Mouse (Mus musculus): ENCODE measurements around the gene Parp3. TPM values are rescaled to one million over a fixed set of nuclear protein-coding genes. Genes with fewer than 3 reads are reported as not detected.
A peak's percentile ranks its signal among the peaks of the same experiment; 100 is the strongest.

Parp3 gene
- polyA plus RNA-seq, 1 experiment: 65.2 TPM

DNA sequence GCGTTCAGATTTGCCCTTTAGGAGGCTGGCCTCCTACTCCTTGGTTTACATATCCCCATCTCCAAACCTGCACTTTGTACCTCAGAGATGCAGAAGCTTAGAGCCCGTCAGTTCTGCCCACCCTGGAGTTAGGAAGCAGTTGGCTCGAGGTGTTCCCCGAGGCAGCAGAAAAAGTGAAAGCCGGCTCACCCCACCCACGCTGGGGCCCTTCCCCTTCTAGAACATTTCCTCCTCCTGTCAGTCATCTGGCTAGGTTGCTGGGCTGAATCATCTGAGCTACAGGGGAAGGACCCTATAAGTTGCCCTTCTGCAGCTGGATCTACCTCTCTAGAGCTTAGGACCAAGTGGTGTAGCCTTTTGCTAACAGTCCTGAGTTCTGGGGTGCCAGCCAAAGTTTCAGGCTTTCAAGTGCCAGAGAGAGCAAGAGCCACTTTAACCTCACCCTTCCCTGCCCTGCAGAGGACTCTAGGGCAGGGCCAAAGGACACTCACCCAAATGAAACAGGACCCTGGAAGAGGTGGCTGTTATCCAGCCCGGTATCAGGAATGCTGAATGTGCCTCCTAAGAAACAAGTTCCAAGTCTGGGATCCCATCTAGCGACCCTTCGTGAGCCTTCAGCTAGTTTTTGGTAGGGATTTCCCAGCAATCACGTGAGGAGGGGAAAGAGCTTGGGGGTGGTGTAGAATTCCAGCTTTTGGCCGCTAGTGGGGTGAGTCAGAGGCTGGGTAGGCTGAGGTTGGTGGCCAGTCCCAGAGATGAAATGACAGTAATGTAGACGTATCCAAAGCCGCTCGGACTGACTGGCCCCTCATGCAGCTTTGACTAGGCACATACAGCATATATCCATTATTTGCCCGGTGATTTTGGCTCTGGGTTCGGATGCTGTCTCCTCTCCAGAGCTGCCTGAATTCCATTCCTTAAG is 486 bp downstream of the Parp3 start:
- 6% methylated on average over 16 of the region's 16 CpGs for WGBS
- 0 out of 2 replicates have a peak, but pooled peaks have one; percentile 34 for TF ChIP-seq POLR2A (IDR thresholded peaks at IDR 0.05; ENCODE audit: borderline replicate concordance, extremely low read depth, low read depth, low read length)
- no peak for TF ChIP-seq CTCF (IDR thresholded peaks at IDR 0.05; ENCODE audit: insufficient read depth, low read length)

DNA sequence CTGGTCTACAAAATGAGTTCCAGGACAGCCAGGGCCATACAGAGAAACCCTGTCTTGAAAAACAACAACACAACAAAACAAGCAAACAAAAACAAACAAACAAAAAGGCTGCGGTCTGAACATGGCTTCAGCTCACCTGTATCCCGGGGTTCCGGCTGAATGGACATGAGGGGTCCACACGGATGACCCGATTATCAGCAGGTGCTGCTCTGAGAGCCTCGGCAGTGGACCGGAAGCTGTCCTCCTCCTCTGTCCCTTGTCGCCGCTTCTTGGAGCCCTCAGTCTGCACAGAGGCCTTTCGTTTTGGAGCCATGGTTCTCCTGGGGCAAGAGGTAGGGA is 1.1 kb downstream of the Parp3 start, which contains the start of gene Rrp9:
TSS of gene Rrp9 (plus strand) at position 301 of the 339 bp plus-strand sequence.
- TF ChIP-seq CTCF (IDR thresholded peaks at IDR 0.05; ENCODE audit: insufficient read depth, low read length): no peak
- TF ChIP-seq POLR2A (IDR thresholded peaks at IDR 0.05; ENCODE audit: borderline replicate concordance, extremely low read depth, low read depth, low read length): no peak
- 58% methylated on average over 10 of the region's 10 CpGs for WGBS
- Histone ChIP-seq H3K4me3 (replicated peaks; ENCODE audit: extremely low read depth, low read depth, low read length) (peak within 1 kb of the TSS; percentile 49), H3K4me1 (ENCODE audit: control insufficient read depth, insufficient read depth, low read length) (peaks cover 13% of the 10 kb centered on the region)
- DNase-seq: no peak

More for the DNA sequence above, 486 bp downstream of the Parp3 start:
- DNase-seq: peak; percentile 75
- Histone ChIP-seq H3K4me1 (ENCODE audit: control insufficient read depth, insufficient read depth, low read length) (peaks cover 13% of the 10 kb centered on the region), H3K4me3 (replicated peaks; ENCODE audit: extremely low read depth, low read depth, low read length) (peak overlapping the region; percentile 49)

DNA sequence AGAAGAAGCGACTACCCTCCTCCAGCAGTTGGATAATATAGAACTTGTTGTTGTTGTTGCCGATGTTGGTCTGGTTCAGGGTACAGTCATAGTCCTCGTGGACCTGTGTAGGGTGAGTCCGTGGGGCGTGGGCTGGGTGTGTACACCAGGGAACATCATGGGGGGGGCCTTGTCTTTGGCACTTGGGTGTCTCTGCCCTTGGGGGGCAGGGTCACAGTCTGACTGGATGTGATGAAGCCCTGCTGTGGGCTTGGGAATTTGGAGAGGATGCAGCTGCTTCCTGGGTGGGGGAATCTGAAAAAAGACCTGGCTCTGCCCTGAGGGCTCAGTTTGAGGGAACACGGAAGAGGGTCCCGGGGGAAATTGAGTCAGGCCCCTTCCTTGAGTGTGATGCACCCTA is 1.7 kb downstream of the Parp3 start:
- WGBS: 53% methylated on average over 7 of the region's 7 CpGs
- peak; percentile 28 for DNase-seq
- H3K4me3 ChIP-seq (replicated peaks; ENCODE audit: extremely low read depth, low read depth, low read length): peak overlapping the region; percentile 21
- H3K4me1 ChIP-seq (ENCODE audit: control insufficient read depth, insufficient read depth, low read length): peaks cover 13% of the 10 kb centered on the region
- TF ChIP-seq CTCF (IDR thresholded peaks at IDR 0.05; ENCODE audit: insufficient read depth, low read length) (no peak), POLR2A (IDR thresholded peaks at IDR 0.05; ENCODE audit: borderline replicate concordance, extremely low read depth, low read depth, low read length) (no peak)

DNA sequence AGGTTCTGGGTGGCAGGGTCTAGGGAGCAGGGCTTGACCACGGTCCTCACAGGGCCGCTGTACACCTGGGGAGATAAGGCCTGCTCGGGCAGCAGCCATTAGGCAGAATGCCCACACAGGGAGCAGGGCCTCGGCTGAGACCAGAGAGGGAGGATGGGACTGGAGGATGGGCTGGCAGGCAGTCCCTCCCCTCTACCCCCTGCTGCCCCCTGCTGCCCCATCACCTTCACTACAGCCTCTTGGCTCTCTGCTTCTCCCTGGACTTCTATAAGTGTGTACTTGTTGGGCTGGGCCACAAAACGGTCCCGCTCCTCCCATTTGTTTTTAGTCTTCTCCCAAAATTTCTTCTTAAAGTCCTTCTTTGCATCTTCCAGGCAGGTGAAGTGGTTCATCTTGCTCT is 2.3 kb downstream of the Parp3 start:
- 10% methylated on average over 6 of the region's 6 CpGs for WGBS
- TF ChIP-seq POLR2A (IDR thresholded peaks at IDR 0.05; ENCODE audit: borderline replicate concordance, extremely low read depth, low read depth, low read length): no peak
- TF ChIP-seq CTCF (IDR thresholded peaks at IDR 0.05; ENCODE audit: insufficient read depth, low read length): peak; percentile 48
- Histone ChIP-seq H3K4me1 (ENCODE audit: control insufficient read depth, insufficient read depth, low read length) (peaks cover 13% of the 10 kb centered on the region), H3K4me3 (replicated peaks; ENCODE audit: extremely low read depth, low read depth, low read length) (no peak overlapping the region)
- DNase-seq: peak; percentile 62

DNA sequence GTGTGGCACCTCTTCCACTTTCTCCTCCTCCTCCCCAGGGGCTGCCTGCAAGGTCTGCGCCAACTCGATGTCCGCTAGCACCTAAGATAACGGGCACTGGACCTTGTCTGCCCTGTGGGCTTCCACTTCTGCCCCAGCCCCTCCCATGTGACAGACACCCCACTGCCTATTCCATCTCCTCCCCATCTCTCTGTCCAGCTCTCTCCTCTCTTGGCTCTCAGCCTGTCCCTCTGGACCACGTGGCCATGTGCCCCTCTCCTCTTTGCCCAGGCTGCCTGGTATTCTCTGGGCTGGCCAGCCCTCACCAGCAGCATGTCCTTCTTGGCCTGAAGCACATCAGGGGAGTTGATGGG is 3.0 kb downstream of the Parp3 start:
- no peak for TF ChIP-seq CTCF (IDR thresholded peaks at IDR 0.05; ENCODE audit: insufficient read depth, low read length)
- TF ChIP-seq POLR2A (IDR thresholded peaks at IDR 0.05; ENCODE audit: borderline replicate concordance, extremely low read depth, low read depth, low read length): no peak
- 63% methylated on average over 5 of the region's 5 CpGs for WGBS
- Histone ChIP-seq H3K4me3 (replicated peaks; ENCODE audit: extremely low read depth, low read depth, low read length) (no peak overlapping the region), H3K4me1 (ENCODE audit: control insufficient read depth, insufficient read depth, low read length) (peaks cover 13% of the 10 kb centered on the region)
- no peak for DNase-seq

DNA sequence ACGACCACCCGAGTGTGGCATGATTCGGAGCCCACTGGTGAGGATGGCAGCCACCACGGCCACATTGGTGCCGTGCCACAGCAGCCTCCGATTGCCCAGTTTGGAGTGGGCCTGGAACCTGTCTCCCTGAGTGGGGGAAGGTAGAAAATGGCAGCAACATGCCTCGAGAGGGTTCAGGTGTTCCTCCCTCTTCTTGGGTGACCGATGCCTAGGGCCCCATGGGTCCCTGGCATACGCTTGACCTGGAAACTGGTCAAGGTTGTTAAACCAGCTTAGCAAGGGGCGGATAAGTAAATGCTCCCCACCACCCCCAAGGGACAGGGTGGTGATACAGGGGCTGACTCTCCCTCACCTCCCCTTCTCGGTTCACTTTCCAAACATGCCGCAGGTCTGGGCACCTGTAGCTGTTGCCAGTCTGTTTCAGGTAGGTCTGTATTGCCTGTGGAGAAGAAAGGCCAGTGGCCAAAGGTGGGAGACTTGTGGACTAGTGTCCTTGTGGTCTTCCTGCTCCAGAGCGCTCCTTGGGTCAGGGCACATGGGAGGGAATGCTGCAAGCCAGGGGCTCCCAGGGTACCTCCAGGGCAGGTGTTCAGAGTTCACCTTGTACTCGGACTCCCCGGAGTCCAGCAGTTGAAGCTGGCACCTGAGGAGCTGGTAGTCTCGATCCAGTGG is 3.5 kb downstream of the Parp3 start:
- no peak overlapping the region for H3K4me3 ChIP-seq (replicated peaks; ENCODE audit: extremely low read depth, low read depth, low read length)
- TF ChIP-seq POLR2A (IDR thresholded peaks at IDR 0.05; ENCODE audit: borderline replicate concordance, extremely low read depth, low read depth, low read length): no peak
- TF ChIP-seq CTCF (IDR thresholded peaks at IDR 0.05; ENCODE audit: insufficient read depth, low read length): no peak
- H3K4me1 ChIP-seq (ENCODE audit: control insufficient read depth, insufficient read depth, low read length): peaks cover 13% of the 10 kb centered on the region
- WGBS: 81% methylated on average over 16 of the region's 16 CpGs
- DNase-seq: no peak

DNA sequence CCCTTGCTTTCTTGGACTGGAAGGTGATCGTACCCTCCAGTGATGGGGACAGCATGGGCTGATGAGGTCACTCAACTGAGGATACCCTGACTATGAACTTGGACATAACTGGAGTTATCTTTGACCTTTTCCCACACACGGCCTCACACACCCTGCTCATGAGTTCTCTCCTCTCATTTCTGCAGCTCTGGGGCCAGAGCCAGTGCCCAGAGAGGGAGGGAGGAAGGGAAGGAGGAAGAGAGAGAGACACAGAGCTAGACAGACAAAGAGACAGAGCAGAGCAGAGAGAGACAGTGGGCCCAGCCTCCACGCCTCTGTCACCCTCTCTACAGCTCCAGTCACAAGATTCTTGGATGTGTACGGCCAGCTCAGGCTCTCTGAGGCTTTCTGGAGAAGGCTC is 4.4 kb downstream of the Parp3 start:
- 65% methylated on average over 4 of the region's 4 CpGs for WGBS
- DNase-seq: no peak
- Histone ChIP-seq H3K4me1 (ENCODE audit: control insufficient read depth, insufficient read depth, low read length) (peaks cover 8% of the 10 kb centered on the region; the same call in 1 of the 2 replicates), H3K4me3 (replicated peaks; ENCODE audit: extremely low read depth, low read depth, low read length) (no peak overlapping the region)
- TF ChIP-seq CTCF (IDR thresholded peaks at IDR 0.05; ENCODE audit: insufficient read depth, low read length): no peak
- no peak for TF ChIP-seq POLR2A (IDR thresholded peaks at IDR 0.05; ENCODE audit: borderline replicate concordance, extremely low read depth, low read depth, low read length)

DNA sequence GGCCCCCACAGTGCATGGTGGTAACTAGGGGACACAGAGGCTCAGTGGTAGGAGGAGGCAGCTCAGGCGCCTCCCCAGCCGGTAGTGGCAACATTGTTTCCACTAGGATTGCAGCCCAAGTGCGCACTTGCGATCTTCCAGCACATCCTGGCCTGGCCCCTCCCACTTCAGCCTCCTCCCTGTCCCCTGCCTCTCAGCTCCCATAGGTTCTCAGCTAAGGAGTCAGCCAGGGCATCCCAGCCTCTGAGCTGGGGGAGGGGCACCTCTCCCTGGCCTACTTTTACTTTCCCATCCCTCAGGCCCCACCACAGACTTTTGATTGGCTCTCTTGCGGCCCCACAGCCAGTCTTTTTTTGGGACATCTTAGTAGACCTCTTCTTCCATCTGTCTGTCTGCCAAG is 4.9 kb downstream of the Parp3 start:
- 30% methylated on average over 5 of the region's 5 CpGs for WGBS

DNA sequence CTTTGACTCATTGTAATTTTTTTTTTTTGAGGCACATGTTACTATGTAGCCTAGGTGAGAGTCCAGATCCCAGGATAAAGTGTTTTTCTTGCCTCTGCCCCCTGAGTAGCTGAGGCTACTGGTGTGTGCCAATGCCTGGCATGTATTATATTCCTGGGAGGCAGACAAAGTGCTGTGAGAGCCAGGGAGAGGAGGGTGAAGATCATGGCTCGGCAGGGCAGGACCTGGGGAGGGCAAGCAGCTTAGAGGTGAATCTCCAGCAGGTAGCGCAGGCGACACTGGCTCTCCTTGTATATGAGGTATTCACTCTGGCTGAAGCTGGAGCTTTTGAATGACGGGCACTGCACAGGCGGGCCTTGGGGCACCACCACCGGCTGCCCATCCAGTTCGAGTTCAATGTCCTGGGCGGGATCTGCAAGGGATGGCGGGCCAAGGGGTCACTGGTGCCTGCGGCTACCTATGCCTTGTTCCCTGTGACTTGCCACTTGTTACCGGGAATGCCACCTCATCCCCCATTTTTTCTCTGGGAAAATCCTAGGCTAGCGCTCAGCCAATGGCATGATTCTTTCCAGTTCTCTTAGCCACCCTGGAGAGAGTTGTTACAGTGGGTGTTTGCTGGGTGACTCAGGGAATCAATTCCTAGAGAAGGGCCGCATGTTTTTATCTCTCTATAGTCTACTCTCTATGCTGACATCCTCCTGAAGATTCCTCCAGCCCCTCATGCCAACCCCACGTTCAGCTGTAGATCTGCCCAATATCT is 5.6 kb downstream of the Parp3 start:
- no peak for DNase-seq
- H3K4me3 ChIP-seq (replicated peaks; ENCODE audit: extremely low read depth, low read depth, low read length): no peak overlapping the region
- WGBS: 75% methylated on average over 14 of the region's 14 CpGs
- peaks cover 8% of the 10 kb centered on the region; the same call in 1 of the 2 replicates for H3K4me1 ChIP-seq (ENCODE audit: control insufficient read depth, insufficient read depth, low read length)
- TF ChIP-seq CTCF (IDR thresholded peaks at IDR 0.05; ENCODE audit: insufficient read depth, low read length): no peak
- TF ChIP-seq POLR2A (IDR thresholded peaks at IDR 0.05; ENCODE audit: borderline replicate concordance, extremely low read depth, low read depth, low read length): no peak

More for the DNA sequence above, 4.9 kb downstream of the Parp3 start:
- TF ChIP-seq CTCF (IDR thresholded peaks at IDR 0.05; ENCODE audit: insufficient read depth, low read length): no peak
- TF ChIP-seq POLR2A (IDR thresholded peaks at IDR 0.05; ENCODE audit: borderline replicate concordance, extremely low read depth, low read depth, low read length): peak; percentile 60; the same call in 1 of the 2 replicates
- no peak for DNase-seq
- Histone ChIP-seq H3K4me1 (ENCODE audit: control insufficient read depth, insufficient read depth, low read length) (peaks cover 8% of the 10 kb centered on the region; the same call in 1 of the 2 replicates), H3K4me3 (replicated peaks; ENCODE audit: extremely low read depth, low read depth, low read length) (peak overlapping the region; percentile 15)
